Mouse (Mus musculus) olfactory bulb, adult 2 months (tissue): Measurements from ENCODE around the gene Timm10. TPM values are rescaled to one million over a fixed set of nuclear protein-coding genes. Genes with fewer than 3 reads are reported as not detected.
A peak's percentile ranks its signal among the peaks of the same experiment; 100 is the strongest.

Experiments used
- H3K27ac ChIP-seq: fragments of 200-500 bp; 2 replicates; pipeline ENCODE4 v1.5.1; 2012; ENCODE audit warnings: low read depth, low read length; ENCODE audit not compliant: insufficient read depth
- H3K4me1 ChIP-seq: fragments of 200-500 bp; 2 replicates; pipeline ENCODE4 v1.6.1; 2012; ENCODE audit warnings: low read length; ENCODE audit not compliant: control insufficient read depth, insufficient read depth
- H3K4me3 ChIP-seq: fragments of 200-500 bp; 2 replicates; pipeline ENCODE4 v1.5.1; 2012; ENCODE audit warnings: mild to moderate bottlenecking, low read depth, low read length, moderate library complexity; ENCODE audit not compliant: insufficient read depth
- CTCF ChIP-seq: fragments of 200-500 bp; IDR thresholded peaks from 2 replicates; pipeline ENCODE4 v1.5.1; 2012; ENCODE audit warnings: low read depth, mild to moderate bottlenecking, low read length, moderate library complexity; ENCODE audit not compliant: insufficient read depth
- POLR2A ChIP-seq: fragments of 200-500 bp; IDR thresholded peaks from 2 replicates; pipeline ENCODE4 v1.6.1; 2012; ENCODE audit warnings: mild to moderate bottlenecking, low read depth, low read length, moderate library complexity; ENCODE audit not compliant: insufficient read depth
- WGBS: fragments of 180-500 bp; shearing (Covaris S2); methylation state at CpG from one replicate; pipeline ENCODE4 v1.1.7; 2018; 5-methylcytosine and 5-hydroxymethylcytosine counted together
- polyA plus RNA-seq: library from polyadenylated mRNA; stranded (reverse); fragments of >200 nt; gene quantifications from 2 replicates; pipeline ENCODE4 v1.2.4, GENCODE M21; 2012; ENCODE audit warnings: low replicate concordance; ENCODE audit not compliant: missing spikeins, insufficient read depth, insufficient read length

Gene Timm10
- polyA plus RNA-seq, 1 experiment = not detected

DNA sequence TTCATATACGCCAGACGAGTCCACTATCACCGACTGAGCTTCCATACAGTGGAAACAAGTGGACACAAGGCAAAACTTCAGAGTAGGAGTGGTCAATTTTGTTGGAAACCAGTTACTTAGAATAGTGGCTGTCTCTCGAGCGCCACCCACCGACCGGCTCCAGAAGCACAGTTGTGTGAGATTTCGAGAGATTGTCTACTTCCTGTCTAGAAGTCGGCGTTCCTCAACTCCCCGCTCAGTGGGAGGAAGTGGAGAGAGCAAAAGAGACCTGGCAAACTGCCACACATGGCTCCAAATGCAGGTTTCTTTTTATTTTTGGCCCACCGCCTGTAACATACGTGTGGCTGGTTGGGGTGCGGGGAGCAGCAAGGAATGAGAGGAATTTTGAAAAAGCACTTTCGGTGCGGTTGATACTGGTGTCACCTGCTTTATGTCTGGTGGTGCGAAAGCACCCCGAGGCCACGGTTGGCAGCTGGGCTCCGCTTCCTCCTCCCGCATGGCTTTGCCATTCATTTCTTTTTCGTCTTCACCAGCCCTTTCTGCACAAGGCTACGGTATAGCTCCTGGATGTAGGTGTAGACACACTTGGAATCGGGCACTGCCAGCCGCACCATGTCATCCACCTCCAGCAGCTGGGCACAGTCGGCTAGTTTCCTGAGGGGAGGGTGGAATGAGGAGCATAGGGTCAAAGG, 15.8 kb upstream of the Timm10 start:
- no peak overlapping the region for H3K27ac ChIP-seq
- peaks cover 6% of the 10 kb centered on the region for H3K4me1 ChIP-seq
- 26% methylated on average over 26 of the region's 26 CpGs for WGBS
- peak overlapping the region; percentile 43 for H3K4me3 ChIP-seq
- TF ChIP-seq POLR2A (no peak), CTCF (peak; percentile 45; the same call in 1 of the 2 replicates)

DNA sequence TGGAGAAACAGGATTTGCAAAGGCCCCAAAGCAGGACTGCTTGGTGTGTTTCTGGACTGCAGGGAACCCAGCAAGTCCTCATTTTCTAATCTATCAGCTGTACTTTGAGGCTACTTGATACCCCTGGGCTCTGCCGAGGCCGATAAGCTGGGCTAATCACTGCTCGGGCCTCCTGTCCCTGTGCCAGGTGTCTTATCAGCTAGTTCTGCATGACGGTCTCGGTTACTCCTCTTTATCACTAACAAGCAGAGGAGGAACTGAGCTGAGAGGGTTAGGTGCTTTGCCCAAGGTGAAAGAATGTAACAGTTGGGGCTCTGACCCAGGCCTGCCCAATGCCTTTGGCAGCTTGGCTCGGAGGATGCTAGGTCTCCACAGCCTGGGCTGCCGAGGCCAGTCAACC, 14.9 kb upstream of the Timm10 start:
- H3K4me1 ChIP-seq = peaks cover 6% of the 10 kb centered on the region
- no peak overlapping the region for H3K4me3 ChIP-seq
- no peak overlapping the region for H3K27ac ChIP-seq
- WGBS = 93% methylated on average over 7 of the region's 7 CpGs
- TF ChIP-seq POLR2A (no peak), CTCF (no peak)

DNA sequence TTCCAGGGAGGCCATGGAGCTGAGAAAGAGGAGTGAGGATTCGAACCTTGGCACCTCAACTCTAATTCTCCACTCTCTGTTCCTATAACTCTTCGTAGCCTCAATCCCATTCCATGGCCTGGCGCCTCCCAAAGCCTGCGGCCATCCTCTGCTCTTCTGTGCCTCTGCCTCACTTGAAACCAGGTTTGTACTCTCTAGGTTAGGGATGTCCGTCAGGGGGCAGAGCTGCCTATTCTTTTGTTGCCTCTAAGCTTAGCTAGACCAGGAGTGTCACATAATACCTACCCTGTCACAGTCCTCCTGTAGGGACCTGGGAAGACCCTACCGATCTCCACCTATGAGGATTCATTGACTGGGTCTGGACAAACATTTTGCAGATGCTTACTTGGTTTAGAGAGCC, 14.1 kb upstream of the Timm10 start:
- WGBS = 87% methylated on average over 6 of the region's 6 CpGs

DNA sequence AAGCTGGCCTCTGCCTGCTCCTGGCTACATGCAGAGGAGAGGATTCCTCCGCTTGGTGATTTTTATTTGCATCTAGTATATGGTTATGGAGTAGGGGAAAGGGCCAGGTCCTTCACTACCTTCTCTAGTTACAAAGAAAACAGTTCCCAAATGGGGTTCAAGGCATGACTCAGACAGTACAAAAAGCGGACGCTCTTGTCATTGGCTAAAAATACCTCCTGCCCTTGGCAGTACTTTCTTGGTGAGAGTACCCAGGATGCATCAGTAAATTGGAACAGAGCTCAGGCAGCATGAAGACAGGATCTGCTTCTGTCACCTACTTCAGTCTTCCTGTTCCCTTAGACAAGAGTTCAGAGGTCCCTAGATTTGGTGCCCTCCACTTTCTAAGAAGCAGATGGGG, 6.9 kb upstream of the Timm10 start:
- TF ChIP-seq CTCF (no peak), POLR2A (no peak)
- no peaks in the 10 kb centered on the region for H3K4me1 ChIP-seq
- H3K27ac ChIP-seq = no peak overlapping the region
- no peak overlapping the region for H3K4me3 ChIP-seq
- WGBS = 44% methylated on average over 3 of the region's 3 CpGs

More for the DNA sequence above, 14.1 kb upstream of the Timm10 start:
- Histone ChIP-seq H3K4me1 (peaks cover 6% of the 10 kb centered on the region), H3K4me3 (no peak overlapping the region), H3K27ac (no peak overlapping the region)
- TF ChIP-seq POLR2A (no peak), CTCF (no peak)

DNA sequence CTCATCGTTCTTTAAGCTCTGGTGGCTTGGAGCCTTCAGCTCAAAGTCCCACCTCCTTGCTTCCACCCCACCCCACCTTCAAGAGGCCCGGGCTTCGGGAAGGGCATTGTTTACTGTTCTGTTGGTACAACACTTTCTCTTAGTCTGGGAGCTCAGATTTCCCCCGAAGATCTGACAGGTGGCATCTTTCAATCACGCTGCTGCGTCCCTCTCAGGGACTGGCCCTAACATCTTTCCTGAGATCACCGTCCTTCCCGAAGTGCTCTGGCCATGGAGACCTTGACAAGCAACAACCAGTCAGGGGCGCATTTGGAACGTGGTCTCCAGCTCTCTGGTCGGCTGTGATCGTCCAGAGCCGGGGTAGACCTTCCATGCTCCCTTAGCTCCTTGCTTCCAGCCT, 4.2 kb upstream of the Timm10 start, which contains the start of gene Smtnl1:
Gene Smtnl1, minus strand, starts transcription at position 101 of the 400 bp plus-strand sequence.
- TF ChIP-seq CTCF = no peak
- TF ChIP-seq POLR2A = no peak
- WGBS = 66% methylated on average over 13 of the region's 13 CpGs
- no peak within 1 kb of the TSS for H3K4me3 ChIP-seq
- peaks cover 2% of the 10 kb centered on the region; the same call in 1 of the 2 replicates for H3K4me1 ChIP-seq
- no peak within 1 kb of the TSS for H3K27ac ChIP-seq

DNA sequence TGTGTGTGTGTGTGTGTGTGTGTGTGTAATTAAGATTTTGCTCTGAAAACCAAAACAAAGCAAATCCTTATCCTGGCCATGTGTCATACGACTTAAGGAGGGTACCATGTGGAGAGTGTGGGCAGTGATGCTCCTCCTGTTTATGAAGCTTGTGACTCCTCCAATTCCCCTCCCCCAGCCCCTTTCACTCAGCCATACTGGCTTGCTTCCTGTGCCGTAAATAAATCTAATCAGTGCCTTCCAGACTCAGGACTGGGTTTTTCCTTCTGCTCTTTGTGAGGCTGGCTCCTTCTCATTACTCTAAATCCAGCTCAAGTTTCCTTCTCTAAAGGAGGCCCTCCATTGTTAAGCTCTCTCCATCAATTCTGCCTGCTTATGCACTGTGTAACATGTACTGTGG, 3.6 kb upstream of the Timm10 start:
- TF ChIP-seq POLR2A (no peak), CTCF (no peak)
- 41% methylated on average over 2 of the region's 2 CpGs for WGBS

DNA sequence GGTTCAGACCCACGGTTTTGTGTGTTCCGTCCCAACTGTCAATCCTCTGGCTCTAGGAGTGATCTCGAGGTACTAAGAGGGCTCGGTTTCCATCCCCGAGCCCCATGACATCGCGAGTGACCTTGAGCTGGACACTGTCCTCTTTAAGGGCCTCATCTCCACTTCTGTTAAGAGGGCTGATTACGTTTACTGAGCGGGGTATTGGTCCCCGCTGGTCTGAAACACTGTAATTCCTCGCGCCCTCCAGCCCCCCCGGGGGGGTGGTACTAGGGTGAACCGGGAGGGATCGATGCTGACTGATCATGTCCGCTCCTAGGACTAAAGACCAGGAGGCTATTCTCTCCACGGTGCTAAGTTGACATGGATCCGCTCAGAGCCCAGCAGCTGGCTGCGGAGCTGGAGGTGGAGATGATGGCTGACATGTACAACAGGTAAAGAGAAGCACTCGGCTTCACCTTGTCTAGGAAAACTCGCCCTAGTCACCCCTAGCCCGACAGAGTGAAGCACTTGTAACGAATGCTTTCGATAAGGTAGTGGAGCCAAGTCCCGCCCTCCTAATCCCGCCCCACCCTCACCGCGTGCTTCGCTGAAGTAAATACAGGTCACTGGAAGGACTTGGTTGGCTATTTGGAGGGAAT, 605 bp downstream of the Timm10 start:
- H3K4me1 ChIP-seq = peaks cover 4% of the 10 kb centered on the region; the same call in 1 of the 2 replicates
- H3K27ac ChIP-seq = 0 out of 2 replicates have a peak overlapping the region, but pooled peaks have one; percentile 11
- H3K4me3 ChIP-seq = peak overlapping the region; percentile 92
- TF ChIP-seq CTCF (no peak), POLR2A (no peak)
- WGBS = under 1% methylated on average over 29 of the region's 29 CpGs

More for the DNA sequence above, 3.6 kb upstream of the Timm10 start:
- no peak overlapping the region for H3K4me3 ChIP-seq
- no peak overlapping the region for H3K27ac ChIP-seq
- peaks cover 4% of the 10 kb centered on the region; the same call in 1 of the 2 replicates for H3K4me1 ChIP-seq

DNA sequence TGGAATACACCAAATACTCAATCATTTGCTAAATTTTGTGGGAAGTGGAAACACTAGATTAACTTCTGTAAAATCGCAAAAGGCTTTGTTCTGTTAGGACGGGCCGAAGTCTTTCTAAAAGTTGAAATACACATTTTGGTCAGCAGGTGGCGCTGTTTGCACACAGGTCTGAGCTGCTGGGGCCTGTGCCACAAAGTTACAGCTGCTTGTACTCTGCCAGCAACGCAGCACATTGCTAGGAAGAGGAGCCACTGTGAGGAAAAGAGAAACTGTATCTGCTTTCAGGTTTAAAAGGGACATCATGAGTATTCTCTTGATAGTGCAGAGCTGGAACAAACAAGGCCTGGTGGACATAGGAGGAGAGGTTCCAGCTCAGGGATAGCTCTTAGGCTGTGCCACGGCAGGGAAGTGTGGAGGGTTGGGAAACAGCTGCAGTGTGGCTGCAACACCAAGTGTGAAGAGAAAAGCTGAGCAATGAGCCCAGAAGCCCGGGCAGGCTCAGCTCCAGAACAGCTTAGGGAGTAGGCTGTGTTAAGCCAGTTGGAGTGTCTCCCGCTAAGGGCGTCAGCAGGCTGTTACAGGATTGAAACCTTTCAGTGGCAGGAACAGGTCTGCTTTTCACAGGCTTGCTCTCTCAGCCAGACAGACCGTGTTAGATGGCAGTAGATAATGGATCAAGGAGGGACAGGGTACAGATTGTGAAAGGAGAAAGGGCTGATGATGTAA, 5.0 kb downstream of the Timm10 start:
- no peak overlapping the region for H3K4me3 ChIP-seq
- WGBS = 22% methylated on average over 10 of the region's 10 CpGs
- H3K4me1 ChIP-seq = peaks cover 4% of the 10 kb centered on the region; the same call in 1 of the 2 replicates
- TF ChIP-seq CTCF (peak; percentile 73), POLR2A (no peak)
- H3K27ac ChIP-seq = no peak overlapping the region

DNA sequence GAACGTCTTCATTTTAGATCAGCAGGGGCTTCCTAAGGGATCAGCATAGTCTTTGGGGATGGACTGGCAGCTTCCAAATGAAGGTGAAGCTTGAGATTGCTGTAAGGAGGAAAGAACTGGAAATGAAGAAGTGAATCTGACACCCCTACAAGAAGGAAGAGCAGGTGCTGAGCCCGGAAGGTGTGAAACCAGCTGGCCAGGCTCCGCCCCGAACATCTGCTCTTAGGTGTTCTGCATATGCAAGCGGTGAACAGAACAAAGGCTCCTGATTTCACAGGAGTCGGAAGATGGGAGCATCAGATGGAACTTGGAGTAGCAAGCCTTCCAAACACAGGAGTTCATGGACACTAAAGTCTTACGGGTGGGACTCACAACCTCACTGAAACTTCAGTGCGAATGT, 10.3 kb downstream of the Timm10 start:
- peaks cover 18% of the 10 kb centered on the region for H3K4me1 ChIP-seq
- WGBS = 81% methylated on average over 8 of the region's 8 CpGs
- TF ChIP-seq CTCF (no peak), POLR2A (no peak)
- H3K4me3 ChIP-seq = no peak overlapping the region
- no peak overlapping the region for H3K27ac ChIP-seq
